Mouse (Mus musculus) stomach, postnatal 0 days (tissue): ENCODE results near the gene Nr2f1. TPM values are rescaled to one million over a fixed set of nuclear protein-coding genes. Genes with fewer than 3 reads are reported as not detected.

ENCODE experiments used
- ATAC-seq: fragments of 200-750 bp; cut with Nextera tagmentation; 2 replicates; pipeline ENCODE4 v1.8.0; 2017; ENCODE audit not compliant: low FRiP score, low TSS enrichment
- DNase-seq: peaks from one replicate; pipeline ENCODE4 v3.0.0-alpha.2; 2016; ENCODE audit warnings: low spot score
- H3K27ac ChIP-seq: fragments of 300-500 bp; sonication (generic); replicated peaks from 2 replicates; pipeline ENCODE4 v1.5.1; 2014; ENCODE audit warnings: mild to moderate bottlenecking, control low read depth
- H3K27me3 ChIP-seq: fragments of 300-500 bp; sonication (generic); 2 replicates; pipeline ENCODE4 v1.6.1; 2014; ENCODE audit warnings: low read length; ENCODE audit not compliant: control insufficient read depth, insufficient read depth
- H3K36me3 ChIP-seq: fragments of 300-500 bp; sonication (generic); 2 replicates; pipeline ENCODE4 v1.6.1; 2014; ENCODE audit warnings: low read length, mixed read lengths; ENCODE audit not compliant: control insufficient read depth, insufficient read depth
- H3K4me1 ChIP-seq: fragments of 300-500 bp; sonication (generic); replicated peaks from 2 replicates; pipeline ENCODE4 v1.6.1; 2014; ENCODE audit warnings: antibody characterized with exemption; ENCODE audit not compliant: control insufficient read depth, insufficient read depth
- H3K4me2 ChIP-seq: fragments of 300-500 bp; sonication (generic); replicated peaks from 2 replicates; pipeline ENCODE4 v1.6.1; 2014; ENCODE audit warnings: low read depth, mild to moderate bottlenecking, control low read depth, moderate library complexity
- H3K4me3 ChIP-seq: fragments of 300-500 bp; sonication (generic); 2 replicates; pipeline ENCODE4 v1.5.1; 2014; ENCODE audit warnings: low read depth, low read length, control low read depth
- H3K9ac ChIP-seq: fragments of 300-500 bp; sonication (generic); 2 replicates; pipeline ENCODE4 v1.6.1; 2014; ENCODE audit warnings: mild to moderate bottlenecking, low read length, control low read depth, mixed read lengths
- H3K9me3 ChIP-seq: fragments of 300-500 bp; sonication (generic); 2 replicates; pipeline ENCODE4 v1.6.1; 2016; ENCODE audit warnings: low read length; ENCODE audit not compliant: control insufficient read depth
- CTCF ChIP-seq: IDR thresholded peaks from 2 replicates; pipeline ENCODE4 v1.5.1; 2016; ENCODE audit warnings: antibody characterized with exemption, low read depth, mild to moderate bottlenecking, moderate library complexity
- EP300 ChIP-seq: optimal IDR thresholded peaks from 2 replicates; pipeline ENCODE3; 2016; ENCODE audit warnings: antibody characterized with exemption
- WGBS: fragments of 180-500 bp; shearing (Covaris S2); extraction: QIAGEN DNeasy Blood & Tissue Kit; methylation state at CpG from one replicate; pipeline ENCODE4 v1.1.7; 2014; 5-methylcytosine and 5-hydroxymethylcytosine counted together
- polyA plus RNA-seq: library from polyadenylated mRNA; unstranded; fragments of >200 nt; fragmentation: Nextera tagmentation; extraction: Ambion mirVana; gene quantifications from 2 replicates; pipeline ENCODE4 v1.2.1, GENCODE M21; 2015

The Nr2f1 gene
- polyA plus RNA-seq, 1 experiment from 2014 or later: 5.8 TPM

DNA sequence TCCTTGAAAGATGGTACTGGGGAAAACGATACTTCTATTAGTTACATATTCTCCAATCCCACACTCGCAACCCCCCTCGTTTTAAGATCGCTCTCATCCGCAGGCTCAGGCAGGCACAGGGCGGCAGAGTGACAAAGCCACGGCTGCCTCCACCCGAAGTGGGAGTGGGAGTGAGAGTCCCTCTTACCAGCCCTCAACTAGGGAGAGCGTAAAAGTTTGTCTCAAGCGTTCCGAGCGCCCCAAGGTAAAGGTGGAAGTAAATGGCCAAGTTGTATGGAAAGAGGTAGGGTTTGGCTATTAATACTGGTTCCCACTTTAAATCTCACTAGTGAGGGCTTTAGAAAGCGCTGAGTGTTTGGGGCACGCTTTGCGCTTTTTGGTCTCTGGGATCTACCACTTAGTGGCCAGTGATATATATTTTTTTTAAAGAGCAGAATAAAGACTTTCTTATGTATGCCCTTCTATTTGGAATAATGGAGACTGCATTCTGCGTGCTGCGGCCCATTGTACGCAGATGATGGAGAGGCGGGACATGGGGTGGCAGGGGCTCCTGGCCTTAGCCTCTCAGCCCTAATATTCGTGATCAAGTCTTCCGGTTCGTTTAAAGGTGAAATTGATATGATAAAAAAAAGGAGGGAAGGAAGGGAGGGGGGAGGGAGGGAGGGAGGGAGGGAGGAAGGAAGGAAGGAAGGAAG is 2.5 kb upstream of the Nr2f1 start:
- ATAC-seq (no peak), DNase-seq (no peak)
- no peaks in the 10 kb centered on the region; the same call in 1 of the 2 replicates for H3K4me1 ChIP-seq
- no peak overlapping the region; the same call in 1 of the 2 replicates for H3K9ac ChIP-seq
- H3K4me3 ChIP-seq: peak overlapping the region; percentile 76
- TF ChIP-seq CTCF (no peak), EP300 (no peak)
- H3K4me2 ChIP-seq: peak overlapping the region; percentile 65
- no peaks in the 10 kb centered on the region for H3K9me3 ChIP-seq
- WGBS: 3% methylated on average over 22 of the region's 22 CpGs
- H3K36me3 ChIP-seq: no peaks in the 10 kb centered on the region
- H3K27me3 ChIP-seq: no peaks in the 10 kb centered on the region; the same call in 1 of the 2 replicates
- peak overlapping the region; percentile 76; the same call in 1 of the 2 replicates for H3K27ac ChIP-seq

DNA sequence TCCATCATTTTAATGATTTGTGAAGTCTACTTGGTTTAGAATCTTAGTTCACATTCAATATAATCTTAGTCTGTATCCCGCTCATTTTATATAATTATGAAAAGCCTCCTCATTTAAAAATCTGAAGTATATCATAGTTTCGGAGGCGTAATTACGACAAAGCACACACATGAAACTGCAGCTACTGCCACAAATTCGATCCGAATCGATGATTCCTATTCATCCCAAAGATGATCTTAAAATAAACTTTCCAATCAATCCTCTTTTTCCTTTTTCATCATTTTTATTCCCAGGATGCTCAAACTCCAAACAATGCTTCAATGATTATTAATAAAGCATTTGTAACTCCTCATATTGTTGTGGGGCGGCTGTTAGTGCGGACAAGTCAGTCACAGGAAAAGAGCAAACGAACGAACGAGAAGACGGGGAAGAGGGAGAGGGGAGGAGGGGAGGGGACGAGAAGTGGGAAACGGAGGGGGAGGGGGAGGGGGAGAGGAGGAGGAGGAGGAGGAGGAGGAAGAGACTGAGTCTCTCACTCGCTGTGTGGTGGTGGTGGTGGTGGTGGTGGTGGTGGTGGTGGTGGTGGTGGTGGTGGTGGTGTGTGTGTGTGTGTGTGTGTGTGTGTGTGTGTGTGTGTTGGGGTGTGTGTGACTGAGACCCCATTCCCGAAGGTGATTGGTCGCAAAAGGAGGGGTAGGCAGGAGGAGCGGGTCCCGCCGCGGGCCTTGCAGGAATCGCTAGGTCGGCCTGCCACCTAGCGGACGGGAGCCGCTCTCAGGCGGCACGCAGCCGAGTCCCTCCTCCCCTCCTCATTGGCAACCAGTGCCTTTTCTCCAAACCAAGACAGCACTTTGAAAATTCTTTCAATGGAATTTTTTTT is 1.7 kb upstream of the Nr2f1 start:
- H3K9me3 ChIP-seq: no peaks in the 10 kb centered on the region
- no peaks in the 10 kb centered on the region; the same call in 1 of the 2 replicates for H3K27me3 ChIP-seq
- H3K4me3 ChIP-seq: peak overlapping the region; percentile 76
- 2% methylated on average over 27 of the region's 30 CpGs for WGBS
- H3K4me2 ChIP-seq: peak overlapping the region; percentile 65
- H3K4me1 ChIP-seq: no peaks in the 10 kb centered on the region; the same call in 1 of the 2 replicates
- H3K9ac ChIP-seq: no peak overlapping the region; the same call in 1 of the 2 replicates
- ATAC-seq: peak; percentile 75
- peak; percentile 81 for DNase-seq
- TF ChIP-seq EP300 (no peak), CTCF (peak; percentile 85)
- H3K27ac ChIP-seq: no peak overlapping the region
- H3K36me3 ChIP-seq: no peaks in the 10 kb centered on the region

DNA sequence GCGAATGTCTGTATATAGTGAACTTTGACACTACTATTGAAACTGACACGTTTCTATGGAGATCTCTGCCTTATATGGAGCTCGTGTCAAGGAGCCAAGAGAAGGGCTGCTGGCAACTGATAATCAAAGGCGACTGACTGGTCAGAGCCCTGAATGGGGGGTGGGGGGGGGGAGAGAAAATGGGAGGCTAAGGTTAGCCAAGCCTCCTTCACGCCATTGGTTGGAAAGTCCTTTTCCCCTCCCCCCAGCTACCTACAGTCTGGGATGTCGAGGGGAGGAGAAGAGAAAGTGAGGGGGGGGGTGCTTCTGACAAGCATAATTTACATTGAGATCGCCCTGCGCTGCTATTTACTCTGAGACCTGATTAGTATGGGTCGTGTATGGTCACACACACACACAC is 850 bp upstream of the Nr2f1 start:
- Histone ChIP-seq H3K4me2 (peak overlapping the region; percentile 80), H3K9me3 (no peaks in the 10 kb centered on the region), H3K4me3 (peak overlapping the region; percentile 76), H3K4me1 (no peaks in the 10 kb centered on the region; the same call in 1 of the 2 replicates), H3K27me3 (no peaks in the 10 kb centered on the region; the same call in 1 of the 2 replicates), H3K9ac (no peak overlapping the region), H3K36me3 (no peaks in the 10 kb centered on the region), H3K27ac (peak overlapping the region; percentile 24; the same call in 1 of the 2 replicates)
- peak; percentile 39; the same call in 1 of the 2 replicates for ATAC-seq
- TF ChIP-seq EP300 (no peak), CTCF (no peak)
- WGBS: under 1% methylated on average over 8 of the region's 9 CpGs
- no peak for DNase-seq

DNA sequence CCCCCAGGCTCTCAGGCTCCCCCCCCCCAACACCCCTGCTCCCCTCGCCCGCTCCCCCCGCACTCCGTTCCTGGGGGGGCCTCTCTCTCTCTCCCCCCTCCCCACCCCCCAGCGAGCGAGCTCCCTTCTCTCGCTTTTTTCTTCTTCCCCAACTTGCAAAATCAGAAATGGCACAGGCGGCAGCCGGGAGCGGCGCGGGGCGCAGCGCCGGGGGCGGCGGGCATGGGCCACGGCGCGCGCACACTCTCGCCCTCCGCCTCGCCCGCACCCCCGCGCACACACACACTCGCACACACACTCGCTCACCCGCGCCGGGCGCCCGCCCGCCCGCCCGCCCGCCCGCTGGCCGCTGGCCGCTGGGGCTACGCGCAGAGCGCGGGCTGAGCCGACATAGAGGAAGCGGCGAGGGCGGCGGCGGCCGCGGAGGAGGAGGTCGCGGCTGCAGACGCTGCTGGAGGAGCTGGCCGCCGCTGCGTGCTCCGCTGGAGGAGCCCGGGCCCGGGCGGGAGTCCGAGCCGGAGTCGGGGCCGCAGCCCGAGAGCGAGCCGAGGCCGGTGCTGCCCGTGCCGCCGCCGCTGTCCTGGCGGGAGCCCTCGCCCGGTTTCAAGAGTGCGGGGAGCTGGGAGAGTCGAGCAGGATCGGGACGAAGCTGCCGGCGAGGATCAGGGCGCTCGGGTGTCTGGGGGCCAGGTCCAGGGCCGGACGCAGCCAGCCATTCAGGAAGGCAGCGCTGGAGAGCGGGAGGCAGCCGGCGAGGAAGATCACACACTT is 501 bp downstream of the Nr2f1 start:
- under 1% methylated on average over 62 of the region's 92 CpGs for WGBS
- no peaks in the 10 kb centered on the region for H3K36me3 ChIP-seq
- ATAC-seq (peak; percentile 41), DNase-seq (no peak)
- peak overlapping the region; percentile 76 for H3K4me3 ChIP-seq
- no peaks in the 10 kb centered on the region for H3K4me1 ChIP-seq
- H3K27me3 ChIP-seq: no peaks in the 10 kb centered on the region; the same call in none of the 2 replicates
- H3K9ac ChIP-seq: peak overlapping the region; percentile 87
- H3K27ac ChIP-seq: peak overlapping the region; percentile 96
- peak overlapping the region; percentile 80 for H3K4me2 ChIP-seq
- H3K9me3 ChIP-seq: no peaks in the 10 kb centered on the region
- TF ChIP-seq CTCF: no peak
- TF ChIP-seq EP300: no peak

DNA sequence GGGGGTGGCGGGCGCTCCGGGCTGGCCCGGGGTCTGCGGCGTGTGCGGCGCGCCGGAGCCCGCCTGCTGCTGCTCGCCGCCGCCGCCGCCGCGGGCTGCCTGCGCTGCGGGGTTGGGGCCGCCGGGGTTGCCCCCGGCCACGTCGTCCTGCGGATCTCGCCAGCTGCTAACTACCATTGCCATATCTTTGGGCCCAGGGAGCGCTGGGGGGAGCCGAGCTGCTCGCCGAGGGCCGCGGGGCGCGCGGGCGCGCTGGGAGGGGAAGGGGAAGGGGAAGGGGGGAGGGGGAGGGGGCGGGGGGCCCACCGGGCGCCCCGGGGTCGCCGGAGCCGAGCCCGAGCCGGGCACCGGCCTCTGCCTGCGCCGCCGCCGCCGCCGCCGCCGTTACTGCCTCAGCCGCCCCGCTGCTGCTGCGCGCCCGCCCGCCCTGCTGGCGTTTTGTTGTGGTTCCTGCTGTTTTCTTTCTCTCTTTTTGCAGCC is 1.1 kb downstream of the Nr2f1 start:
- H3K27me3 ChIP-seq: no peaks in the 10 kb centered on the region; the same call in none of the 2 replicates
- no peak for TF ChIP-seq CTCF
- no peak for TF ChIP-seq EP300
- 0 out of 2 replicates have a peak, but pooled peaks have one; percentile 9 for ATAC-seq
- no peaks in the 10 kb centered on the region for H3K36me3 ChIP-seq
- peak overlapping the region; percentile 80 for H3K4me2 ChIP-seq
- peak overlapping the region; percentile 76 for H3K4me3 ChIP-seq
- H3K27ac ChIP-seq: peak overlapping the region; percentile 96
- H3K9ac ChIP-seq: peak overlapping the region; percentile 87
- no peaks in the 10 kb centered on the region for H3K4me1 ChIP-seq
- no peaks in the 10 kb centered on the region for H3K9me3 ChIP-seq
- WGBS: 0% methylated on average over 17 of the region's 63 CpGs
- no peak for DNase-seq
